Mouse (Mus musculus) liver, adult 2 months (tissue): ENCODE data around the gene Dgki.

ENCODE experiments used
- CTCF ChIP-seq: fragments of 200-500 bp; IDR thresholded peaks from 2 replicates; pipeline ENCODE4 v1.5.1; 2011; ENCODE audit warnings: low read depth, low read length, control low read depth
- POLR2A ChIP-seq: fragments of 200-500 bp; IDR thresholded peaks from 2 replicates; pipeline ENCODE4 v1.6.1; 2011; ENCODE audit warnings: low read length, control low read depth; ENCODE audit not compliant: insufficient read depth; ENCODE audit errors: extremely low read depth

DNA sequence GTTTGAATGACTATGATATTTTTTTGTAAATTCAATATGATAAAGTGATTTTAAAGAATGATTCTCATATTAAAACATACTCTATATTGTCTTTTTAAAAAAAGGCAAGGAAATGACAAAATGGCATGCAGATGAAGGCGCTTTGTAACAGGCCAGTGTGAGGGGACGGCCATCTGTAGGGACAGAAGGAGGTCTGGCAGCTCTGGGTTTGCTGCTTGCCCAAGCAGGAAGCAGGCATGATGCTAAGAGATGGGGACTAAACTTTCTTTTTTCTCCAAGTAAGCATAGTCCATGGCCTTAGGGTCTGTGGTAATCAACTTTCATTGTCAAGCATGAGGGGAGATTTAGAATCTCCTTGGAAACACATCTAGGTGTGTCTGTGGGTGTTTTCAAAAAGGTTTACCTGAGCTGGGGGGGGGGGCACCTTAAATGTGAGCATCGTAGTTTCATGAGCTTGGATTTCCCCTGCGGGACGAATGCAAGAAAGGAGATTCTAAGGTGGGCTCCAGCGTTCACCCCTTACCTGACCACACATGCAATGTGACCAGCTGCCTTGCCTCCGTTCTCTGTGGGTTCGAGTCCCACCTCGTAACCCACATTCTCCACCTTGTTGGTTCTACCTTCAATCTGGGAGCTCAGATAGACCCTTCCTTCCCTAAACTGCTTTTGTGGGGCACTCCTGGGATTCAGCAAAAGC, 26.1 kb upstream of the Dgki start:
- TF ChIP-seq POLR2A (no peak), CTCF (no peak)
